ENCODE assay signal across 8 mouse cellular contexts in genomic region chr2:180659353-180660150, GRCm38 (mm10). TPM values are rescaled to one million over a fixed set of nuclear protein-coding genes. Genes with fewer than 3 reads are reported as not detected.
DNase-seq lines count a peak whose midpoint lies in the region; ATAC-seq and TF ChIP-seq lines count a peak whose summit lies in the region.

No protein-coding gene starts in this region.

- no peak for TF ChIP-seq CTCF in testis, adult 2 months (IDR thresholded peaks at IDR 0.05; ENCODE audit: control insufficient read depth, insufficient read depth, insufficient replicate concordance, low read depth, low read length)
- no peak for TF ChIP-seq CTCF in olfactory bulb, adult 2 months (IDR thresholded peaks at IDR 0.05; ENCODE audit: insufficient read depth, low read depth, low read length)

- peak overlapping the region; percentile 50 for H3K4me2 ChIP-seq in embryonic facial prominence, embryonic 14.5 days (ENCODE audit: low read depth, low read length)

- WGBS in embryonic facial prominence, embryonic 14.5 days = 29% methylated on average over 40 of the region's 42 CpGs
- WGBS in olfactory bulb, adult 2 months = 35% methylated on average over 42 of the region's 42 CpGs

- H3K36me3 ChIP-seq in testis, adult 2 months (ENCODE audit: control insufficient read depth, insufficient read depth, low read length) = no peaks in the 10 kb centered on the region
- H3K36me3 ChIP-seq in embryonic facial prominence, embryonic 14.5 days (ENCODE audit: control insufficient read depth, insufficient read depth, low read length) = peaks cover 26% of the 10 kb centered on the region

- no peak for ATAC-seq in embryonic facial prominence, embryonic 14.5 days (ENCODE audit: low read depth)

- H3K27ac ChIP-seq in testis, adult 2 months (ENCODE audit: control insufficient read depth, insufficient read depth, low read depth, low read length) = peak overlapping the region; percentile 58; the same call in 1 of the 2 replicates
- no peak overlapping the region for H3K27ac ChIP-seq in embryonic facial prominence, embryonic 14.5 days (replicated peaks; ENCODE audit: low read depth, low read length)
- H3K27ac ChIP-seq in olfactory bulb, adult 2 months (ENCODE audit: insufficient read depth, low read depth, low read length) = no peak overlapping the region

- H3K9ac ChIP-seq in embryonic facial prominence, embryonic 14.5 days (ENCODE audit: low read depth, low read length) = peak overlapping the region; percentile 58

- TF ChIP-seq POLR2A in testis, adult 2 months (IDR thresholded peaks at IDR 0.05; ENCODE audit: control insufficient read depth, low read depth, low read length) = no peak
- TF ChIP-seq POLR2A in olfactory bulb, adult 2 months (IDR thresholded peaks at IDR 0.05; ENCODE audit: insufficient read depth, low read depth, low read length) = no peak

- H3K27me3 ChIP-seq in testis, adult 2 months (ENCODE audit: control insufficient read depth, insufficient read depth, low read length) = no peaks in the 10 kb centered on the region
- H3K27me3 ChIP-seq in embryonic facial prominence, embryonic 14.5 days (replicated peaks; ENCODE audit: control insufficient read depth, insufficient read depth, low read length) = no peaks in the 10 kb centered on the region

- H3K4me3 ChIP-seq in testis, adult 2 months (ENCODE audit: control insufficient read depth, low read depth, low read length) = peak overlapping the region; percentile 72
- peak overlapping the region; percentile 22 for H3K4me3 ChIP-seq in embryonic facial prominence, embryonic 14.5 days (ENCODE audit: low read depth, low read length)
- peak overlapping the region; percentile 9; the same call in 1 of the 2 replicates for H3K4me3 ChIP-seq in olfactory bulb, adult 2 months (ENCODE audit: insufficient read depth, low read depth, low read length)

- DNase-seq in testis, postnatal 10 days (ENCODE audit: low spot score) = no peak
- no peak for DNase-seq in embryonic facial prominence, embryonic 14.5 days (ENCODE audit: low spot score)
- DNase-seq in kidney, postnatal 10 days = peak; percentile 35
- DNase-seq in layer of hippocampus, postnatal 14 days (ENCODE audit: low spot score in 2 of 2) = no peak
- no peak for DNase-seq in thymus, postnatal 0 days (ENCODE audit: low spot score)
- DNase-seq in right cerebral cortex, postnatal 4 days = no peak

- H3K9me3 ChIP-seq in embryonic facial prominence, embryonic 14.5 days (ENCODE audit: control insufficient read depth, low read length) = no peaks in the 10 kb centered on the region

- H3K4me1 ChIP-seq in testis, adult 2 months (ENCODE audit: control insufficient read depth, insufficient read depth, low read length) = peaks cover 9% of the 10 kb centered on the region
- 0 out of 2 replicates have a peak, but pooled peaks cover 4% of the 10 kb centered on the region for H3K4me1 ChIP-seq in embryonic facial prominence, embryonic 14.5 days (ENCODE audit: control insufficient read depth, insufficient read depth, low read length)
- H3K4me1 ChIP-seq in olfactory bulb, adult 2 months (ENCODE audit: control insufficient read depth, insufficient read depth, low read length) = peaks cover 9% of the 10 kb centered on the region

RNA-seq across cellular contexts. Expression of gene Tcfl5, which starts 17.0 kb away (rescaled TPM):
- 177 and 192 TPM in 2 replicates for polyA plus RNA-seq in testis, adult 2 months (2012; rRNA removed)
- polyA plus RNA-seq in embryonic facial prominence, embryonic 14.5 days (2014; fragmentation: Nextera tagmentation; extraction: Ambion mirVana) = 0.34 and 0.88 TPM in 2 replicates
- not detected in 2 replicates for polyA plus RNA-seq in olfactory bulb, adult 2 months (2012; ENCODE audit: insufficient read depth, insufficient read length, low replicate concordance, missing spikeins)
- 1 to 10 TPM; 1.2 to 2.0 TPM for total RNA-seq in layer of hippocampus, postnatal 14 days (2021)
- 0.14 TPM in 1 of 2 replicates, not detected in the other for polyA plus RNA-seq in thymus, postnatal 0 days (2015; fragmentation: Nextera tagmentation; extraction: Ambion mirVana)

RNA-seq across cellular contexts. Expression of gene Dido1, which starts 50.2 kb away (rescaled TPM):
- 24.1 and 26.6 TPM in 2 replicates for polyA plus RNA-seq in testis, adult 2 months (2012; rRNA removed)
- 26.0 and 27.8 TPM in 2 replicates for polyA plus RNA-seq in embryonic facial prominence, embryonic 14.5 days (2014; fragmentation: Nextera tagmentation; extraction: Ambion mirVana)
- 63.1 TPM in 1 of 2 replicates, not detected in the other for polyA plus RNA-seq in olfactory bulb, adult 2 months (2012; ENCODE audit: insufficient read depth, insufficient read length, low replicate concordance, missing spikeins)
- total RNA-seq in layer of hippocampus, postnatal 14 days (2021) = 10 to 100 TPM; 54.2 to 56.9 TPM
- 25.6 and 32.2 TPM in 2 replicates for polyA plus RNA-seq in thymus, postnatal 0 days (2015; fragmentation: Nextera tagmentation; extraction: Ambion mirVana)

RNA-seq across cellular contexts. Expression of gene Gid8, which starts 50.4 kb away (rescaled TPM):
- polyA plus RNA-seq in testis, adult 2 months (2012; rRNA removed) = 29.3 and 30.9 TPM in 2 replicates
- polyA plus RNA-seq in embryonic facial prominence, embryonic 14.5 days (2014; fragmentation: Nextera tagmentation; extraction: Ambion mirVana) = 56.8 and 59.4 TPM in 2 replicates
- polyA plus RNA-seq in olfactory bulb, adult 2 months (2012; ENCODE audit: insufficient read depth, insufficient read length, low replicate concordance, missing spikeins) = not detected in 2 replicates
- total RNA-seq in layer of hippocampus, postnatal 14 days (2021) = 10 to 100 TPM; 60.5 to 62.0 TPM
- 50.5 and 53.1 TPM in 2 replicates for polyA plus RNA-seq in thymus, postnatal 0 days (2015; fragmentation: Nextera tagmentation; extraction: Ambion mirVana)

Comparison
In these comparisons a context has a peak if more than half of its experiments do, and no peak if none do; other contexts are left out.
1. H3K4me3 ChIP-seq: peak in every context shown above with its lines; median percentile 72 in testis, adult 2 months; 22 in embryonic facial prominence, embryonic 14.5 days; 9 in olfactory bulb, adult 2 months.
2. RNA of gene Tcfl5, which starts 17.0 kb away (polyA plus RNA-seq): 177 to 192 TPM in testis, adult 2 months; 0.34 to 0.88 TPM in embryonic facial prominence, embryonic 14.5 days, 0.14 TPM in thymus, postnatal 0 days and not detected in olfactory bulb, adult 2 months; every median in the first group is over 10 times any median in the second.